Comparison of ENCODE assay signal across 7 mouse cellular contexts in the genomic region with DNA sequence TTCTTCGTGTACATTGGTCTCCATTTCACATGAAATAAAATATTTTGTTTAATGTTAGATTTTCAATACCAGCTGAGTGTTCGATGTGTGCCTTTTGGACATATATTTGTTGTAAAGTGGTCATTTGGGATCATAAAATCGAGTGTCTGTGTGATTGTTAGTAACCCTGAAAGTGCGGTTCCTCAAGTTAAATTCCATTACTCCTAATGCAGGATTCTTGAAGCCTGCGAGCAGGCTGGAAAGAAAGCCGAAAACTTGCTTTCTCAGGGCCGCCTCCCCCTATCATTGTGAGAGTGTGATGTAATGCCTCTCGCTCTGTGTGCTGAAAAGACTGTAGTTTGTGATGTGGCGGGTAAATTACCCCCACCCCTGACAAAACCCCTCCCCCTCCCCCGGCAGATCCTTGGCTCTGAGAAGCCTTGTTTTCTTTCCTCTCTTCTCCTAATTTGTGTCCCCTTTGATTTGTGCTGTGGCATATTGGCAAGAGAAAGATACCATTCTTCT.
DNase-seq lines count a peak whose midpoint lies in the region; ATAC-seq and TF ChIP-seq lines count a peak whose summit lies in the region.

No protein-coding gene starts in this region.

- dilution Hi-C loops in CH12.LX (cut with MboI; ENCODE audit: extremely low pct_ligation_motif_present, extremely low pct_unique_long_range_greater_than_20kb, low sequenced_read_pairs) = no loop called here

- DNase-seq in CH12.LX (ENCODE audit: extremely low read depth) = peak; percentile 83
- DNase-seq in ZHBTc4 (ENCODE audit: low read depth, low spot score) = peak; percentile 66
- DNase-seq in embryo, embryonic 9.5 days (ENCODE audit: extremely low spot score) = peak; percentile 73
- DNase-seq in layer of hippocampus, postnatal 10 days (ENCODE audit: low spot score in 2 of 2) = peak; percentile 39 to 45
- peak; percentile 35 for DNase-seq in lung, postnatal 25 days (ENCODE audit: low spot score)
- DNase-seq in right cerebral cortex, postnatal 36 days (ENCODE audit: low spot score in 2 of 2) = peak; percentile 26 to 45

- peaks cover 2 to 48% of the 10 kb centered on the region in 2 experiments; a peak in 3 of 4 replicates for H3K4me1 ChIP-seq in CH12.LX (ENCODE audit: control insufficient read depth in 1 of 2, insufficient read depth in 2 of 2)
- H3K4me1 ChIP-seq in heart, embryonic 15.5 days (replicated peaks) = peaks cover 36% of the 10 kb centered on the region

- in situ Hi-C loops in CH12.LX (cut with MboI; ENCODE audit: low pct_ligation_motif_present, low pct_unique_long_range_greater_than_20kb, low sequenced_read_pairs) = loop anchor here (25.0 kb wide), 1 partner anchor 162 kb away; no protein-coding TSS in a partner anchor

- H3K36me3 ChIP-seq in CH12.LX (replicated peaks in 1 of 2; ENCODE audit: control insufficient read depth in 1 of 2, insufficient read depth in 1 of 2, low read length in 1 of 2) = peaks cover 2 to 12% of the 10 kb centered on the region in 2 experiments
- no peaks in the 10 kb centered on the region for H3K36me3 ChIP-seq in heart, embryonic 15.5 days

- peak overlapping the region; percentile 98 for H3K27ac ChIP-seq in CH12.LX (ENCODE audit: insufficient read depth, low read depth)
- peak overlapping the region; percentile 89 for H3K27ac ChIP-seq in heart, embryonic 15.5 days

- peak overlapping the region; percentile 54 to 97 (median 78) for H3K4me3 ChIP-seq in CH12.LX (replicated peaks in 1 of 3; ENCODE audit: low read depth in 2 of 3, low read length in 2 of 3, poor library complexity in 1 of 3)
- H3K4me3 ChIP-seq in heart, embryonic 15.5 days = peak overlapping the region; percentile 62

- no peaks in the 10 kb centered on the region for H3K9me3 ChIP-seq in CH12.LX (replicated peaks; ENCODE audit: low read length)
- no peaks in the 10 kb centered on the region for H3K9me3 ChIP-seq in heart, embryonic 15.5 days (replicated peaks)

- no peaks in the 10 kb centered on the region for H3K27me3 ChIP-seq in CH12.LX (replicated peaks)
- no peaks in the 10 kb centered on the region for H3K27me3 ChIP-seq in heart, embryonic 15.5 days

- TF ChIP-seq RAD21 in CH12.LX (IDR thresholded peaks at IDR 0.05; ENCODE audit: low read depth, low read length) = no peak

- H3K79me2 ChIP-seq in CH12.LX (replicated peaks; ENCODE audit: control insufficient read depth, extremely low read depth, insufficient read depth, poor library complexity, severe bottlenecking) = peaks cover 54% of the 10 kb centered on the region

- TF ChIP-seq CTCF in CH12.LX (conservative IDR thresholded peaks at IDR 0.05 in 1 of 2, IDR thresholded peaks at IDR 0.05 in 1 of 2; ENCODE audit: low read depth in 2 of 2, low read length in 2 of 2) = no peak

- peak overlapping the region; percentile 97 for H3K9ac ChIP-seq in CH12.LX (ENCODE audit: insufficient read depth, low read depth)
- peak overlapping the region; percentile 68 for H3K9ac ChIP-seq in heart, embryonic 15.5 days

- TF ChIP-seq POLR2A in CH12.LX (IDR thresholded peaks at IDR 0.05; ENCODE audit: low read depth, low read length) = no peak

- peak overlapping the region; percentile 61; the same call in 1 of the 2 replicates for H3K4me2 ChIP-seq in CH12.LX (ENCODE audit: insufficient read depth, low read depth, poor library complexity, severe bottlenecking)
- peak overlapping the region; percentile 74 for H3K4me2 ChIP-seq in heart, embryonic 15.5 days

- ATAC-seq in heart, embryonic 15.5 days (replicated peaks; ENCODE audit: insufficient number of reproducible peaks, insufficient read depth, low FRiP score, low read depth) = 0 out of 2 replicates have a peak, but pooled peaks have one; percentile 19

- WGBS in heart, embryonic 15.5 days = under 1% methylated on average over 10 of the region's 10 CpGs

- TF ChIP-seq EP300 in CH12.LX (IDR thresholded peaks at IDR 0.05; ENCODE audit: low read length) = no peak

TF ChIP-seq in CH12.LX, 34 proteins besides CTCF, POLR2A, EP300 and RAD21:
- no peak for TF ChIP-seq TCF12 (IDR thresholded peaks at IDR 0.05; ENCODE audit: low read depth, low read length)
- TF ChIP-seq ETS1 (conservative IDR thresholded peaks at IDR 0.05; ENCODE audit: low read depth, low read length) = peak; percentile 66
- peak; percentile 0; the same call in 1 of the 2 replicates for TF ChIP-seq MXI1 (IDR thresholded peaks at IDR 0.05; ENCODE audit: low read depth, low read length)
- TF ChIP-seq CHD2 (IDR thresholded peaks at IDR 0.05; ENCODE audit: low read length) = peak; percentile 66
- no peak for TF ChIP-seq ZKSCAN1 (IDR thresholded peaks at IDR 0.05; ENCODE audit: borderline replicate concordance, low read depth, low read length)
- peak; percentile 35; the same call in 1 of the 2 replicates for TF ChIP-seq IRF4 (IDR thresholded peaks at IDR 0.05; ENCODE audit: low read depth, low read length)
- 0 out of 2 replicates have a peak, but pooled peaks have one; percentile 39 for TF ChIP-seq E2F4 (IDR thresholded peaks at IDR 0.05; ENCODE audit: insufficient replicate concordance, low read depth, low read length)
- TF ChIP-seq SIN3A (IDR thresholded peaks at IDR 0.05; ENCODE audit: low read length) = peak; percentile 21
- peak; percentile 27; the same call in 1 of the 2 replicates for TF ChIP-seq JUN (IDR thresholded peaks at IDR 0.05; ENCODE audit: insufficient read depth, low read depth, low read length)
- no peak for TF ChIP-seq TBP (conservative IDR thresholded peaks at IDR 0.05; ENCODE audit: low read depth, low read length)
- TF ChIP-seq MYC (IDR thresholded peaks at IDR 0.05; ENCODE audit: low read depth, low read length) = no peak
- TF ChIP-seq NELFE (IDR thresholded peaks at IDR 0.05; ENCODE audit: low read depth, low read length) = 0 out of 2 replicates have a peak, but pooled peaks have one; percentile 6
- peak; percentile 87 for TF ChIP-seq CHD1 (IDR thresholded peaks at IDR 0.05; ENCODE audit: low read depth, low read length)
- TF ChIP-seq MAZ (IDR thresholded peaks at IDR 0.05; ENCODE audit: low read depth, low read length) = no peak

Comparison
In these comparisons a context has a peak if more than half of its experiments do, and no peak if none do; other contexts are left out.
1. Peak in every context shown above with its lines: DNase-seq, ATAC-seq, H3K4me3 ChIP-seq and H3K27ac ChIP-seq.